Mouse (Mus musculus) c-Kit-positive CD71-positive TER-119-positive erythroid progenitor cells, embryonic 14.5 days (primary cell): ENCODE measurements around the gene Sstr3.

ENCODE experiments used
- DNase-seq: peaks from one replicate; pipeline ENCODE4 v3.0.0-alpha.2; 2013; ENCODE audit warnings: low spot score

Gene Sstr3

GRCm38 (mm10) chr15:78530671-78531450 lies 13.6 kb downstream of the Sstr3 start, which contains the start of gene C1qtnf6:
C1qtnf6 (minus strand) TSS chr15:78531416.
- DNase-seq = no peak

- no peak for DNase-seq
Observed at GRCm38 (mm10) chr15:78530141-78530540, 14.3 kb downstream of the Sstr3 start.

GRCm38 (mm10) chr15:78529428-78529990 lies 15.0 kb downstream of the Sstr3 start:
- no peak for DNase-seq

GRCm38 (mm10) chr15:78528726-78529411 lies 15.6 kb downstream of the Sstr3 start:
- DNase-seq = no peak

GRCm38 (mm10) chr15:78527973-78528372 lies 16.5 kb downstream of the Sstr3 start:
- DNase-seq = no peak

- DNase-seq = no peak
Observed at GRCm38 (mm10) chr15:78524163-78524562, 20.3 kb downstream of the Sstr3 start.

GRCm38 (mm10) chr15:78521892-78522291 lies 22.6 kb downstream of the Sstr3 start:
- DNase-seq = no peak

- DNase-seq = no peak
Observed at GRCm38 (mm10) chr15:78521331-78521730, 23.2 kb downstream of the Sstr3 start.

GRCm38 (mm10) chr15:78520112-78520715 lies 24.3 kb downstream of the Sstr3 start:
- no peak for DNase-seq

- no peak for DNase-seq
Observed at GRCm38 (mm10) chr15:78518221-78518620, 26.3 kb downstream of the Sstr3 start.

- DNase-seq = no peak
Observed at GRCm38 (mm10) chr15:78515759-78516158, 28.7 kb downstream of the Sstr3 start.

- peak; percentile 68 for DNase-seq
Observed at GRCm38 (mm10) chr15:78514393-78515146, 29.9 kb downstream of the Sstr3 start.

- DNase-seq = no peak
Observed at GRCm38 (mm10) chr15:78513019-78513418, 31.5 kb downstream of the Sstr3 start.

GRCm38 (mm10) chr15:78511951-78512350 lies 32.5 kb downstream of the Sstr3 start:
- DNase-seq = no peak

- DNase-seq = no peak
Observed at GRCm38 (mm10) chr15:78510736-78511135, 33.7 kb downstream of the Sstr3 start.

GRCm38 (mm10) chr15:78510121-78510576 lies 34.3 kb downstream of the Sstr3 start:
- DNase-seq = no peak

GRCm38 (mm10) chr15:78509297-78509899 lies 35.1 kb downstream of the Sstr3 start:
- DNase-seq = no peak

- DNase-seq = no peak
Observed at GRCm38 (mm10) chr15:78508443-78508842, 36.0 kb downstream of the Sstr3 start.

GRCm38 (mm10) chr15:78505541-78505940 lies 38.9 kb downstream of the Sstr3 start:
- DNase-seq = no peak

GRCm38 (mm10) chr15:78504816-78505215 lies 39.7 kb downstream of the Sstr3 start:
- DNase-seq = no peak

- DNase-seq = no peak
Observed at GRCm38 (mm10) chr15:78504013-78504412, 40.5 kb downstream of the Sstr3 start.
